Mouse (Mus musculus) MEL (cell line): ENCODE data around the gene Lactbl1.

Experiments used
- CTCF ChIP-seq, 3 experiments: IDR thresholded peaks in 2 of 3; conservative IDR thresholded peaks in 1 of 3; 2 replicates each; pipeline ENCODE4 v1.5.1; 2011 to 2012; ENCODE audit warnings: low read length in 3 of 3, low read depth in 2 of 3, mild to moderate bottlenecking in 2 of 3, improper control_type of control experiment in 1 of 3, inconsistent platforms in 1 of 3, mixed read lengths in 1 of 3, moderate library complexity in 1 of 3; ENCODE audit not compliant: control insufficient read depth in 1 of 3, insufficient read depth in 1 of 3, poor library complexity in 1 of 3, severe bottlenecking in 1 of 3
- E2F4 ChIP-seq: IDR thresholded peaks from 2 replicates; pipeline ENCODE4 v1.6.1; 2011; ENCODE audit warnings: low read depth, low read length, improper control_type of control experiment, borderline replicate concordance
- KAT2A ChIP-seq: conservative IDR thresholded peaks from 2 replicates; pipeline ENCODE4 v1.6.1; 2012; ENCODE audit warnings: low read depth, low read length, improper control_type of control experiment, inconsistent platforms
- MAFK ChIP-seq: IDR thresholded peaks from 2 replicates; pipeline ENCODE4 v1.6.1; 2011; ENCODE audit warnings: low read depth, mild to moderate bottlenecking, low read length, improper control_type of control experiment, borderline replicate concordance
- MAX ChIP-seq: IDR thresholded peaks from 2 replicates; pipeline ENCODE4 v1.6.1; 2011; ENCODE audit warnings: low read length, improper control_type of control experiment
- MEF2A ChIP-seq: IDR thresholded peaks from 2 replicates; pipeline ENCODE4 v1.6.1; 2014; ENCODE audit warnings: low read depth, mild to moderate bottlenecking, inconsistent platforms, low read length, improper control_type of control experiment; ENCODE audit not compliant: poor library complexity, insufficient replicate concordance, severe bottlenecking; ENCODE audit errors: extremely low read depth
- MYC ChIP-seq: IDR thresholded peaks from 2 replicates; pipeline ENCODE4 v1.6.1; 2011; ENCODE audit warnings: low read depth, mild to moderate bottlenecking, low read length, improper control_type of control experiment, moderate library complexity
- NRF1 ChIP-seq: IDR thresholded peaks from 2 replicates; pipeline ENCODE4 v1.6.1; 2014; ENCODE audit warnings: low read depth, mild to moderate bottlenecking, inconsistent platforms, low read length, improper control_type of control experiment, moderate library complexity; ENCODE audit not compliant: poor library complexity, insufficient read depth, severe bottlenecking
- POLR2A ChIP-seq, 2 experiments: IDR thresholded peaks; 2 replicates each; pipeline ENCODE4 v1.6.1; 2011 to 2012; ENCODE audit warnings: low read length in 2 of 2, mild to moderate bottlenecking in 2 of 2, control low read depth in 1 of 2, improper control_type of control experiment in 1 of 2, low read depth in 1 of 2, moderate library complexity in 1 of 2; ENCODE audit not compliant: control insufficient read depth in 1 of 2, insufficient read depth in 1 of 2, poor library complexity in 1 of 2
- POLR2AphosphoS5 ChIP-seq: IDR thresholded peaks from 2 replicates; pipeline ENCODE4 v1.6.1; 2012; ENCODE audit warnings: low read depth, borderline replicate concordance, mild to moderate bottlenecking, inconsistent platforms, low read length, moderate library complexity, mixed read lengths
- TAL1 ChIP-seq: IDR thresholded peaks from 2 replicates; pipeline ENCODE4 v1.6.1; 2012; ENCODE audit warnings: mild to moderate bottlenecking, inconsistent platforms, low read length, moderate library complexity, mixed read lengths
- TBP ChIP-seq: IDR thresholded peaks from 2 replicates; pipeline ENCODE4 v1.8.0; 2011; ENCODE audit warnings: low read depth, low read length, improper control_type of control experiment
- UBTF ChIP-seq: IDR thresholded peaks from 2 replicates; pipeline ENCODE4 v1.6.1; 2012; ENCODE audit warnings: low read depth, mild to moderate bottlenecking, inconsistent platforms, low read length, improper control_type of control experiment, moderate library complexity, borderline replicate concordance; ENCODE audit not compliant: insufficient read depth
- USF1 ChIP-seq: IDR thresholded peaks from 2 replicates; pipeline ENCODE4 v1.6.1; 2014; ENCODE audit warnings: low read depth, mild to moderate bottlenecking, inconsistent platforms, low read length, improper control_type of control experiment, moderate library complexity

DNA sequence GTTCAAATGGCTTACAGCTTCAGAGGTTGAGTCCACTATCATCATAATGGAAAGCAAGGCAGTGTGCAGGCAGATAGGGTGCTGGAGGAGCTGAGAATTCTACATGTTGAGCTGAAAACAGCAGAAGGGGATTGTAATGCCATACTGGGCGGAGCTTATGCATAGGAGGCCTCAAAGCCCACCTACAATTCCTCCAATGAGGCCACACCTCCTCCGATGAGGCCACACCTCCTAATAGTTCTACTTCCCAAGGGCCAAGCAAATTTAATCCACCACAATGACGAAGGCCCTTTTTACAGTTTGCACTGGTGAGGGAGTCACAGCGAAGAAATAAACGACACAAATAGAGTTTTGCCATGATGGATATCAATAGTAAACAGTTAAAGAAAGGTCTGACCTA, 14.1 kb downstream of the Lactbl1 start:
- TF ChIP-seq CTCF (IDR thresholded peaks at IDR 0.05 in 2 of 3, conservative IDR thresholded peaks at IDR 0.05 in 1 of 3; ENCODE audit: control insufficient read depth in 1 of 3, insufficient read depth in 1 of 3, low read depth in 2 of 3, low read length in 3 of 3, poor library complexity in 1 of 3, severe bottlenecking in 1 of 3) (no peak), NRF1 (no peak), TAL1 (no peak), POLR2AphosphoS5 (no peak), POLR2A (IDR thresholded peaks at IDR 0.05; ENCODE audit: control insufficient read depth in 1 of 2, insufficient read depth in 1 of 2, low read depth in 1 of 2, low read length in 2 of 2, poor library complexity in 1 of 2) (no peak), MAX (no peak), UBTF (no peak), KAT2A (no peak), MAFK (no peak), MEF2A (no peak), USF1 (no peak), MYC (no peak), E2F4 (no peak), TBP (no peak)
